Mouse (Mus musculus) hindbrain, embryonic 16.5 days (tissue): ENCODE measurements around the gene Vmn1r170. TPM values are rescaled to one million over a fixed set of nuclear protein-coding genes. Genes with fewer than 3 reads are reported as not detected.
"Not testable (repeated sequence)": the region's sequence is repeated elsewhere in the genome, so short reads cannot be mapped to it uniquely, and the experiment has no call there.

Experiments
- ATAC-seq: fragments of 200-750 bp; cut with Nextera tagmentation; 2 replicates; pipeline ENCODE4 v1.8.0; 2017; ENCODE audit warnings: moderate TSS enrichment, moderate library complexity
- H3K27ac ChIP-seq: fragments of 300-500 bp; sonication (generic); 2 replicates; pipeline ENCODE4 v1.5.1; 2014; ENCODE audit warnings: low read depth, mild to moderate bottlenecking, control low read depth, low read length, moderate library complexity
- H3K27me3 ChIP-seq: fragments of 300-500 bp; sonication (generic); replicated peaks from 2 replicates; pipeline ENCODE4 v1.6.1; 2014; ENCODE audit warnings: low read length; ENCODE audit not compliant: control insufficient read depth, insufficient read depth
- H3K36me3 ChIP-seq: fragments of 300-500 bp; sonication (generic); 2 replicates; pipeline ENCODE4 v1.6.1; 2014; ENCODE audit warnings: mild to moderate bottlenecking, low read length, moderate library complexity, mixed read lengths; ENCODE audit not compliant: control insufficient read depth, insufficient read depth
- H3K4me1 ChIP-seq: fragments of 300-500 bp; sonication (generic); 2 replicates; pipeline ENCODE4 v1.6.1; 2014; ENCODE audit warnings: low read depth, low read length; ENCODE audit not compliant: control insufficient read depth, insufficient read depth
- H3K4me2 ChIP-seq: fragments of 300-500 bp; sonication (generic); 2 replicates; pipeline ENCODE4 v1.6.1; 2014; ENCODE audit warnings: mild to moderate bottlenecking, low read length, control low read depth, moderate library complexity
- H3K4me3 ChIP-seq: fragments of 300-500 bp; sonication (generic); 2 replicates; pipeline ENCODE4 v1.5.1; 2014; ENCODE audit warnings: mild to moderate bottlenecking, low read length, control low read depth, moderate library complexity
- H3K9ac ChIP-seq: fragments of 300-500 bp; sonication (generic); 2 replicates; pipeline ENCODE4 v1.6.1; 2014; ENCODE audit warnings: low read depth, mild to moderate bottlenecking, control low read depth, low read length, moderate library complexity
- H3K9me3 ChIP-seq: fragments of 300-500 bp; sonication (generic); 2 replicates; pipeline ENCODE4 v1.6.1; 2014; ENCODE audit warnings: mild to moderate bottlenecking, low read length, moderate library complexity; ENCODE audit not compliant: control insufficient read depth
- WGBS: fragments of 180-500 bp; shearing (Covaris S2); extraction: QIAGEN DNeasy Blood & Tissue Kit; methylation state at CpG from one replicate; pipeline ENCODE4 v1.1.7; 2014; 5-methylcytosine and 5-hydroxymethylcytosine counted together
- polyA plus RNA-seq: library from polyadenylated mRNA; unstranded; fragments of >200 nt; fragmentation: Nextera tagmentation; extraction: Ambion mirVana; gene quantifications from 2 replicates; pipeline ENCODE4 v1.2.1, GENCODE M21; 2015

Gene Vmn1r170
- polyA plus RNA-seq, result not detected in 2 replicates

- H3K4me2 ChIP-seq, H3K36me3 ChIP-seq, ATAC-seq, H3K27me3 ChIP-seq, H3K9ac ChIP-seq, H3K4me1 ChIP-seq, H3K9me3 ChIP-seq, H3K4me3 ChIP-seq, H3K27ac ChIP-seq: not testable (repeated sequence)
- 33% methylated on average over 1 of the region's 1 CpGs for WGBS
Measured at GRCm38 (mm10) chr7:23605875-23606274, at the start of gene Vmn1r170. TSS of gene Vmn1r170 (plus strand) at chr7:23606175.

- H3K9me3 ChIP-seq, H3K4me3 ChIP-seq, H3K36me3 ChIP-seq, H3K4me1 ChIP-seq, H3K4me2 ChIP-seq, ATAC-seq, H3K9ac ChIP-seq, H3K27ac ChIP-seq, H3K27me3 ChIP-seq: not testable (repeated sequence)
- WGBS, result 81% methylated on average over 1 of the region's 2 CpGs
Measured at GRCm38 (mm10) chr7:23575226-23575625, 30.7 kb upstream of the Vmn1r170 start, which contains the start of gene Vmn1r169. TSS of gene Vmn1r169 (plus strand) at chr7:23575526.

- Histone ChIP-seq H3K9me3 (peaks cover 4% of the 10 kb centered on the region), H3K4me1 (no peaks in the 10 kb centered on the region), H3K9ac (no peak within 1 kb of the TSS), H3K27me3 (no peaks in the 10 kb centered on the region), H3K4me2 (no peak within 1 kb of the TSS), H3K36me3 (no peaks in the 10 kb centered on the region), H3K27ac (no peak within 1 kb of the TSS), H3K4me3 (no peak within 1 kb of the TSS)
- no peak for ATAC-seq
Measured at GRCm38 (mm10) chr7:23630422-23630821, 24.4 kb downstream of the Vmn1r170 start, which contains the start of gene Vmn1r171. TSS of gene Vmn1r171 (plus strand) at chr7:23630722.

Other genes with a start within 250 kb of the Vmn1r170 start
- not detected in 2 replicates for gene Nlrp5, start 220.3 kb upstream of the Vmn1r170 start, polyA plus RNA-seq
- gene Vmn1r167, start 99.0 kb upstream of the Vmn1r170 start, polyA plus RNA-seq, result not detected in 2 replicates
- gene Vmn1r168, start 66.4 kb upstream of the Vmn1r170 start, polyA plus RNA-seq, result not detected in 2 replicates
- gene Vmn1r169, start 30.6 kb upstream of the Vmn1r170 start, polyA plus RNA-seq, result not detected in 2 replicates
- not detected in 2 replicates for gene Vmn1r171, start 24.5 kb downstream of the Vmn1r170 start, polyA plus RNA-seq
- not detected in 2 replicates for gene Vmn1r172, start 52.1 kb downstream of the Vmn1r170 start, polyA plus RNA-seq
- not detected in 2 replicates for gene Vmn1r173, start 94.5 kb downstream of the Vmn1r170 start, polyA plus RNA-seq
- gene Vmn1r174, start 146.1 kb downstream of the Vmn1r170 start, polyA plus RNA-seq, result not detected in 2 replicates
- gene Vmn1r175, start 204.5 kb downstream of the Vmn1r170 start, polyA plus RNA-seq, result not detected in 2 replicates
- not detected in 2 replicates for gene Vmn1r176, start 231.2 kb downstream of the Vmn1r170 start, polyA plus RNA-seq